Mouse (Mus musculus) lung, postnatal 0 days (tissue): ENCODE data around the gene Cd63. TPM values are rescaled to one million over a fixed set of nuclear protein-coding genes. Genes with fewer than 3 reads are reported as not detected.

Experiments
- ATAC-seq: fragments of 200-750 bp; cut with Nextera tagmentation; 2 replicates; pipeline ENCODE4 v1.8.0; 2017; ENCODE audit warnings: moderate library complexity
- DNase-seq: peaks from one replicate; pipeline ENCODE4 v3.0.0-alpha.2; 2016; ENCODE audit warnings: low spot score
- H3K27ac ChIP-seq: fragments of 300-500 bp; sonication (generic); 2 replicates; pipeline ENCODE4 v1.5.1; 2014; ENCODE audit warnings: antibody characterized with exemption, mild to moderate bottlenecking, low read length, mixed read lengths
- H3K27me3 ChIP-seq: fragments of 300-500 bp; sonication (generic); replicated peaks from 2 replicates; pipeline ENCODE4 v1.6.1; 2014; ENCODE audit warnings: low read length, mixed read lengths; ENCODE audit not compliant: insufficient read depth
- H3K36me3 ChIP-seq: fragments of 300-500 bp; sonication (generic); 2 replicates; pipeline ENCODE4 v1.6.1; 2014; ENCODE audit warnings: low read length, mixed read lengths; ENCODE audit not compliant: insufficient read depth
- H3K4me1 ChIP-seq: fragments of 300-500 bp; sonication (generic); 2 replicates; pipeline ENCODE4 v1.6.1; 2014; ENCODE audit warnings: antibody characterized with exemption, low read depth, low read length, mixed read lengths; ENCODE audit not compliant: insufficient read depth
- H3K4me2 ChIP-seq: fragments of 300-500 bp; sonication (generic); replicated peaks from 2 replicates; pipeline ENCODE4 v1.6.1; 2014; ENCODE audit warnings: low read depth, mild to moderate bottlenecking, low read length, moderate library complexity, mixed read lengths
- H3K4me3 ChIP-seq: fragments of 300-500 bp; sonication (generic); 2 replicates; pipeline ENCODE4 v1.5.1; 2014; ENCODE audit warnings: low read depth, low read length
- H3K9ac ChIP-seq: fragments of 300-500 bp; sonication (generic); replicated peaks from 2 replicates; pipeline ENCODE4 v1.6.1; 2014; ENCODE audit warnings: low read depth, mild to moderate bottlenecking
- H3K9me3 ChIP-seq: fragments of 300-500 bp; sonication (generic); 2 replicates; pipeline ENCODE4 v1.6.1; 2016; ENCODE audit warnings: low read length, mixed read lengths
- CTCF ChIP-seq: IDR thresholded peaks from 2 replicates; pipeline ENCODE4 v1.5.1; 2016; ENCODE audit warnings: antibody characterized with exemption, mild to moderate bottlenecking
- EP300 ChIP-seq: IDR thresholded peaks from 2 replicates; pipeline ENCODE4 v1.6.1; 2016; ENCODE audit warnings: antibody characterized with exemption, mild to moderate bottlenecking, control low read depth
- WGBS: fragments of 180-500 bp; shearing (Covaris S2); extraction: QIAGEN DNeasy Blood & Tissue Kit; methylation state at CpG from one replicate; pipeline ENCODE4 v1.1.7; 2014; 5-methylcytosine and 5-hydroxymethylcytosine counted together
- polyA plus RNA-seq: library from polyadenylated mRNA; unstranded; fragments of >200 nt; fragmentation: Nextera tagmentation; extraction: Ambion mirVana; gene quantifications from 2 replicates; pipeline ENCODE4 v1.2.1, GENCODE M21; 2015

The Cd63 gene
- polyA plus RNA-seq, 1 experiment from 2014 or later, result 764 TPM

DNA sequence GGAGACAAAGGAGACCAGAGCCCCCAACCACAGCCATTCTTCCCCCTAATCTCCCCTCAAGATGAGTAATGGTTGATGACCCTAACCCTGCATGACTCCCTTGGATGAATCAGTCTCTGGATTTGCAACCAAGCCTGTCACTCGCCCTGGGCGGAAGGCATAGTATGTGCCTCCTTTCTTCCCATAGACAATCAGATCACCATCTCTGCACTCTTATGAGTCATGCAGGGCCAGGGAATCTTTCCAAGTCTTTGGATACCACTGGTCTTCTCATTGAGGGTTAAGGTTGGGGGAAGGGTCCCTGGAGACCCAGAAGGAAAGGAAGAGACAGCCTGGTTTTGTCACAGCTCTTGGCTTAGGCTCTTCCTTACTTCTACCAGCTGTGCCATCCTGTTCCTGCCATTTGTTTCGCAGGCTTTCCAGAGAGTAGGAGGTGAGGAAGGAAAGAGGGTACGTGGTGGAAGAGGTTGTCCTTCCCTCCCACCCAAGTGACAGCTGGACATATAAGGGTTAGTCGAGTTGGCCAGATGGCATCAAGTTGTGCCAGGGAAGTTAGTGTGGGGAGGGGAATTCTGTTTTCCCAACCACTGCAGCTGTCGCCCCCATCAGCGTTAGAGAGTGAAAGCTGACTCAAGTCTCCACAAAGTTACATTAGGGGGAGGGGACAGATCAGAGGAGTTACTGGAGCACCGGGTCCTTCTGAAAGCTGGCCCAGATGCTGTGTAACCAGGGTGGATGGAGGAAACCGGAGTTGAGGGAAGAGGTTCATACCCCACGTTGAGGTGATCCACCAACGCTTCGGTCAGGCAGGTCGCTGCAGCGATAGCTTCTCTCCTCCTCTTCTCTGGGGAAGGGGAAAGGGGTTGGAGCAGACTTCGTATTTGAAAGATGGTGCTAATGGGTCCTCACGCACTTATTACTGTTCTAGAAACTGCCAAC, 21.4 kb downstream of the Cd63 start:
- whole genome bisulfite sequencing, result 63% methylated on average over 16 of the region's 16 CpGs

DNA sequence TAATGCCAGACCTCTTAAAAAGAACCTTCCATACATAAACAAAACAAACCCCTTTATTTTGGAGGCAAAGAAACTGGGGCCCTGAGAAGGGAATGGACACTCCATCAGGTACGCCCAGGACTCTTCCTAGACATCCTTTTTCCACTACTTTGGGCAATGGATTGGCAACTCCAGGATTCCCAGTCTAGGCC, 21.9 kb downstream of the Cd63 start, which contains the start of gene Rdh5:
TSS of gene Rdh5 (minus strand) at position 67 of the 191 bp plus-strand sequence.
- Histone ChIP-seq H3K4me3 (peak within 1 kb of the TSS; percentile 62), H3K36me3 (peaks cover 6% of the 10 kb centered on the region), H3K9me3 (no peaks in the 10 kb centered on the region), H3K9ac (peak within 1 kb of the TSS; percentile 65), H3K4me1 (peaks cover 18% of the 10 kb centered on the region; the same call in 1 of the 2 replicates), H3K4me2 (peak within 1 kb of the TSS; percentile 67), H3K27me3 (no peaks in the 10 kb centered on the region), H3K27ac (peak within 1 kb of the TSS; percentile 92)
- DNase-seq (no peak), ATAC-seq (no peak)
- TF ChIP-seq EP300, result no peak
- no peak for TF ChIP-seq CTCF
- WGBS, result 11% methylated on average over 1 of the region's 1 CpGs

More for the DNA sequence above, 21.4 kb downstream of the Cd63 start:
- DNase-seq (peak; percentile 33), ATAC-seq (no peak)
- Histone ChIP-seq H3K9ac (no peak overlapping the region), H3K4me2 (peak overlapping the region; percentile 67), H3K27me3 (no peaks in the 10 kb centered on the region), H3K4me1 (peaks cover 18% of the 10 kb centered on the region; the same call in 1 of the 2 replicates), H3K36me3 (peaks cover 10% of the 10 kb centered on the region), H3K27ac (peak overlapping the region; percentile 92), H3K4me3 (peak overlapping the region; percentile 62), H3K9me3 (no peaks in the 10 kb centered on the region)
- TF ChIP-seq CTCF (no peak), EP300 (no peak)

DNA sequence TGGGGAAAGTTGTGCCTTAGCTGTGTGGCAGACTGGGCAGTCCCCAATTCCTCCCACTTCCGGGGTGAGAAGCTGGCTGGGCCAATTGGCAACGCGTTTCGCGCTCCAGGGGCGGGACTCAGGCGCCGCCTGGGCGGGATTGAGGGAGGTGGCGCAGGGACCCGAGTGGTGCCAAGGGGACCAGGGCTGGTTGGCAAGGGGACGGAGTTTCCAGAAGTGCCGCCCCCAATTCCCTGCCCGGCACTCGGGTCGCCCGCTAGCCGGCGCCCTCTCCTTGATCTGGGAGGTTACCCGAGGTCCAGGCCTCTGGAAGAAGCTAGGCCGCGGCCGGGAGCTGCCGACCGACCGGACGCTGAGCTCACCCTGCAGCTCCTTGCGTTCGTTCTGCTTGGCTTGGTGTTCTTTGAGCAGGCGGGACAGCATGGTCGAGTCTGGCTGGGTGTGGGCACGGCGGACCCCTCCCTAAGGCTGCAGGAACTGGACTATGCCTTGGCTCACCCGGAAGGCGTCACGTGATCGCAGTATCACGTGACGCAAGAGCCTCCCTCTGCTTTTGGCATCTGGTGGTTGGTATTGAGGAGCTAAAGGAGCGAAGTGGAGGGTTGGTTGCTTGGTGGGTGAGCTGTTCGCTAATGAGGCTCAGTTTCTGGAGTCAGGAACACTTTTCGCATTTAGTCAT, 22.4 kb downstream of the Cd63 start:
- Histone ChIP-seq H3K9me3 (no peaks in the 10 kb centered on the region), H3K36me3 (peaks cover 3% of the 10 kb centered on the region; the same call in 1 of the 2 replicates), H3K27me3 (no peaks in the 10 kb centered on the region), H3K4me3 (peak overlapping the region; percentile 62), H3K27ac (peak overlapping the region; percentile 92), H3K4me2 (peak overlapping the region; percentile 67), H3K9ac (peak overlapping the region; percentile 65), H3K4me1 (peaks cover 18% of the 10 kb centered on the region; the same call in 1 of the 2 replicates)
- TF ChIP-seq CTCF (peak; percentile 65), EP300 (peak; percentile 66; the same call in 1 of the 2 replicates)
- ATAC-seq (peak; percentile 97), DNase-seq (peak; percentile 96)
- WGBS, result 1% methylated on average over 40 of the region's 42 CpGs

DNA sequence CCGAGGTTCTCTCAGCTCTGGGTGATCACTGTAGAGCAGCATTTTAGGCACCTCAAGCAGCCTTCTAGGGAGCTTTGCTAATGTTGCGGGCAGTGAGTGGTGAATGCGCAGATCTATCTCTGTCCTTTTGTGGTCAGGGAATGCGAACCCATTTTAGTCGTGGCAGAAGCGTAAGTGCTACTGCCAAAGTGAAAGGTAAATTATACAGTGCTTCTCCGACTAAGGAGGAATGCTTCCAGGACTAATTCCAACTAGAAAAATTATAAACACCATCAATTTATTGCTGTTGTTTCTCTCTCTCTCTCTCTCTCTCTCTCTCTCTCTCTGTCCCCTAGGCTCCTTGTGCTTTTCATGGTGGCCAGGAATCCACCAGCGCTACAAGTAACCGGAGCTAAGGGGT, 23.1 kb downstream of the Cd63 start, which contains the start of gene Bloc1s1:
TSS of gene Bloc1s1 (minus strand) at position 101 of the 400 bp plus-strand sequence.
- ATAC-seq, result no peak
- peaks cover 3% of the 10 kb centered on the region; the same call in 1 of the 2 replicates for H3K36me3 ChIP-seq
- H3K4me1 ChIP-seq, result peaks cover 20% of the 10 kb centered on the region; the same call in 1 of the 2 replicates
- no peaks in the 10 kb centered on the region for H3K27me3 ChIP-seq
- DNase-seq, result no peak
- 58% methylated on average over 9 of the region's 9 CpGs for WGBS
- H3K27ac ChIP-seq, result peak within 1 kb of the TSS; percentile 92
- TF ChIP-seq CTCF (no peak), EP300 (no peak)
- peak within 1 kb of the TSS; percentile 67 for H3K4me2 ChIP-seq
- H3K9ac ChIP-seq, result peak within 1 kb of the TSS; percentile 65
- no peaks in the 10 kb centered on the region for H3K9me3 ChIP-seq
- peak within 1 kb of the TSS; percentile 62 for H3K4me3 ChIP-seq

DNA sequence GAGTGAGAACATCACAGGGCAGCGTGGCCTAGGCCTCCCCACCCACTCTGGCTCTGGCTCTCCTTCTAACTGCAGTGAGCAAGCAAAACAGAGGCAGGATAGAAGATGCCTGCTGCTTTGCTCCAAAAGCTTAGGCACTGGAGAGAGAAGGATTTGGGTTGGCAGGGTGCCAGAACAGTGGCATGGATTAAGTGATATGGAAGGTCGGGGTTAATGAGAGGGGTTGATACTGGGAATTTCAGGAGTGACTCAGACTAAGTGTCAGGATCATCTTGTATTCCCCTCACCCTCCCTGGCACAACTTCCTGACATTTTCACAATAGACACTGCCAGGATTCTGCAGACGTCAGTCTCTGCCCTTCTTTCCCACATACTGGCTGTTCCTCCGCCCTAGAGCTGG, 27.6 kb downstream of the Cd63 start:
- Histone ChIP-seq H3K4me3 (no peak overlapping the region), H3K9ac (no peak overlapping the region), H3K36me3 (no peaks in the 10 kb centered on the region), H3K27ac (no peak overlapping the region), H3K4me2 (no peak overlapping the region), H3K27me3 (peaks cover 4% of the 10 kb centered on the region; the same call in 1 of the 2 replicates), H3K4me1 (peaks cover 12% of the 10 kb centered on the region; the same call in 1 of the 2 replicates), H3K9me3 (no peaks in the 10 kb centered on the region)
- TF ChIP-seq CTCF, result no peak
- TF ChIP-seq EP300, result no peak
- 26% methylated on average over 4 of the region's 4 CpGs for WGBS
- ATAC-seq, result no peak
- no peak for DNase-seq
